Mouse (Mus musculus): Measurements from ENCODE around the gene Caml.

DNA sequence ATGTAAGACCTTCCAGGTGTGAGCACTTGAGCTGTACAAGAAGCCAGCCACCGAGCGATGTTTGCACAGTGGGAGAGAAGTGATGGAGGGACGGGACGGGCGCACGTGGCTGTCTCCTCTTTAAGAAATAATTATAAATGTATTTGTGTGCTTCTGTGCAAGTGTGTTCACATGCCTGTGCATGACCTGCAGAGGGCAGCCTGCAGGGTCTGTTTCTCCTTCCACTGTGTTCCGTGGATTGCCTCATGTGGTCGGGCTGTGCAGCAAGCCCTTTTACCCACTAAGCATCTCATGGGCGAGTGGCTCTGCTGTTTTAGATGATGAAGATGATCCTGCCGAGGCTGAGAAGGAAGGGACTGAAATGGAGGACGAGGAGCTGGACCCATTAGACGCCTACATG, 27.3 kb downstream of the Caml start:
- no peak for TF ChIP-seq POLR2A (IDR thresholded peaks at IDR 0.05; ENCODE audit: low read depth, low read length)
- TF ChIP-seq CTCF (IDR thresholded peaks at IDR 0.05; ENCODE audit: extremely low read depth, insufficient read depth, insufficient read length, insufficient replicate concordance): no peak

Measured in spleen, adult 2 months (tissue).